Mouse (Mus musculus): ENCODE results near the gene Nudt5. TPM values are rescaled to one million over a fixed set of nuclear protein-coding genes. Genes with fewer than 3 reads are reported as not detected.

Nudt5 gene
- total RNA-seq (2015) (29.2 and 33.5 TPM in 2 replicates), total RNA-seq (2017) (25.1 and 31.2 TPM in 2 replicates)

DNA sequence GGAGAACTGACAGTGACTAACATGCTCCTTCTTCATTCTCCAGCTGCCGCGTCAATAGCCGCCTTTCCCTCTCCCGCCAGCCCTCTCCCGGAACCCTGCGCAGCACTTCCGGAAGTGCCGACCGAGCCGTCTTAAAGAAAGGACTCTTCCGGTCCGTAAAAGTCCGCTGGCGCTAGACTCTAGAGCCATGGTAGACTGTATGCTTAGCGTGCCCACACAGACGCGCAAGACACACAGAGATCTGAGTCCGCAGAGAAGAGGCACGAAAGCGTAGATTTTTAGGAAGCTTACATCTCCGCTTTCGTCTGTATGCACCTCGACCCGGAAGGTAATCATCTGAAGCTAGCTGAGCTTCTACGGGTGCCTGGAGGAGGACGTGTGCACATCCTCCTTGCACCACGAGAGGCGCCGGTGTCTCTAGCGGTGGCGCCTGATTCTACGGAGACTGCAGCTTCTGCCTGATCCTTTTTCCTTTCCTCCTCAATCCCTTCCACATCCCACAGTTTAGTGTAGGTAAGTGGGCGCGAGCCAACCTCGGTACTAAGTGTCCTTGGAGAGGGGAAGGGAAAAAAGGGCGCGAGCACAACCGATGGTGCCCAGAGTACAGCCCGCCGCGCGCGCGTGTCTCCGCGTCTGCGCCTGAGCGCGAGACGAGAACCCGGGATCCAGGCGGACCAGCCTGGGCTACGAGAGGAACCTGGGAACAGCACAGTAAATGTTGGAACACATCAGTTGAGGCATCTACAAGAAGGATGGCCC lies at the start of gene Nudt5, which contains the start of gene Cdc123:
Nudt5 (plus strand) TSS at position 147 of the 759 bp plus-strand sequence.
Cdc123 (minus strand) TSS at position 292 of the 759 bp plus-strand sequence.
- peak; percentile 99 for ATAC-seq (ENCODE audit: poor library complexity, severe bottlenecking)

DNA sequence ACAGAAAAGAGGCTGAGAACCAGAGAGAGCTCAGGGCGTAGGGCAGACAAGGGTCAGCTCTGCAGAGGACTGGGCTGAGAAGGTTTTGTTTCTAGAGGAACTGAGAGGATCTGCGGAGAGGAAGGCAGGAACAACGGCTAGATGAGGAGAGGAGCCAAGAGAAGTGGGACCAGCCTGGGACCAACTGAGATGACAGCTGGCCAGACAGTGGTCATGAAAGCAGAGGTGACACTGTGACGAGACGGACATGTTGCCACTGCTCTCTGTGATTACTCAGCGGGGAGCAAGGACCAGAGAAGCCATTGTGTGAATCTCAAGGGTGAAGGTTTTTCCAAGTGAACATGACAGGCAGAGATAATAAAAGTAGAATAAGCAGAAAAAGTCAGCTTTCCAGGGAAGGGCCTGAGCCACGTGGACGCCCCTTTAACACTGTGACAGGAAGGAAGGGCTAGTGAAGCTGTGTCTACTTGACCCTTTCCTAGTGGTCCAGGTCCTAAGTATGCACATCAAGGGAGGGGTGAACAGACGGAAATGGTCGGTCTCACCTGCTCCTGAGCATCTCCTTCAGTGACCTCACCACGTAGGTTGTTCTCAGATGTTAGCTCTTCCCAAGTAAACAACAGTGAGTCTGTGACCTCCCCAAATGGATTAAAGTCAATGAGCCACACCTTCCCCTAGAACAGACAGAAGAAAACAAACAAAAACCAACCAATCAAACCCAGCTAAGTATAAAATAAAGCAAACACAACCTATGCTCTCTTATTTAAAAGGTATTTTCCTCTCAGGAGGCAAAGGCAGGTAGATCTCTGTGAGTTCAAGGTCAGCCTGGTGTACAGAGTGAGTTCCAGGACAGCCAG lies 46.8 kb upstream of the Nudt5 start:
- no peak for ATAC-seq (ENCODE audit: poor library complexity, severe bottlenecking)

DNA sequence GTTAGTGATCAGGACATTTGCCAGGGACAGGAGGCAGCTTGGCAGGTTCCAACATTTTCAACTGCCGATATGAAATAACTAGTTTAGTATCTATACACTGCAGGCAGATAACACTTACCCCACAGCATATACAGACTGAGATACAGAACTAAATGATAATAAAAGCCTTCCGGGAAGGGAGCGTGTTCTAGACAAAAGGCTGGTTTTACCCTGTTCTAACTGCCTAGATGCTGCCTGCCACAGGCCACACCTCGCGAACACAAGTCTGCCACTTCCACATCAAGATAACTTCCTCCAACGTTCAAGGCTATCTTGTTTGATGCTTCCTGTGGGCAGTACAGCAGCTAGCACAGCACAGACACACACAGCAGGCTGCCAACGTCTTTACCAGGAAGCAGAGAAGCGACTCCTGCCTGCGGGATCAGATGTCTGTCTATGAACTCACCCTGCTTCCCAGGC lies 43.6 kb upstream of the Nudt5 start:
- peak; percentile 91 for ATAC-seq (ENCODE audit: poor library complexity, severe bottlenecking)

DNA sequence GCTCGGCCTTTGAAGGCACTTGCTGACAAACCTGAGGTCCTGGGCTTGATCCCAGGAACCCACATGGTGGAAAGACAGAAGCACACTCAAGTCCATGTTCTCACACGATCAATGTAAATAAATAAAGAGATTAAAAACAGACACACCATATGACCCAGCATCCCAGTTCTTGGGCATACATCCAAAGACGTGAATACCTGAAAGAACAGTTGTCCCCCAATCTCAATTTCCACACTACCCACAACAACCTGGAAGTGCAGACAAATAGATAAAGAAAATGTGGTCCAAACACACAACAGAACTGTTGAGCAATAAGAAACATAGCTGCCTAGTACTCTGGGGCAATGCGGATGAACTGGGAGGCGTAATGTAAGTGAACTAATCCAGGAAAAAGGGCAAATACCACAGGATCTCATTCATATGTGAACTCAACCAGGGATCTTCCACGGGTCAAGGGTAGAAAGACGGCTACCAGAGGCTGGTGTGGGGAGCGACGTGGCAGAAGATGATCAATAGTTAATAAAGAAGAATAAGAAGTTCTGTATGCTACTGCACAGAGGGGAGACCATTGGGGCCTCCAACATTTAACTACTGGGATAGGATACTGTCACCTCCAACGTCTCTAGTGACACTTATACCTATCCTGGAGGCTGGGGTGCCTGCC lies 42.8 kb upstream of the Nudt5 start:
- ATAC-seq (ENCODE audit: poor library complexity, severe bottlenecking), result no peak

DNA sequence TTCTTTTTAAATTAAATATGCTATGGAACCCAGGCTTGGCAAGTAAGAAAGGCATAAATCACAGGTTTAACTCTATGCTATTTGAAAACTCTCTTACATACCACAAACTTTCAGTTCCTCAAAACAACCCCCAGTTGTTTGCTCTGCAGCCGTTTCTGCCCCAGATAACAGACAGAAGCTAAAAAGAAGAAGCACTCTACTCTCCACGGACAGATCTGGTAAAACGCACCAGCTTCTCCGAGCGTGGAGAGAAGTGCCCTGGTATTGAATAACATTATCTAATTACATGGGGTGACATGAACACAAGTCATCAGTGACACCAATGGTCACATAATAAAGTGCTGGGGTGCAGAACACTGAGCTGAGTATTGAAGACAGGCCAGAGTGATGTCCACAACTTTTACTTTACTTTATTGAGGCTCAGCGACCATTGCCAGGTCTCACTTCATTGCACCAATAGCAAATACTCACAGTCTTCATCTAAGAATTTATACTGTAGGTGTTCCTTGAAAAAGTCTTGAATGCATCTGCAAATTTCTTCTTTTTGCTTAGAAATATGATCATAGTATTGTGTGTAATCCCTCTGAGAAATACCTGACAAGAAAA lies 40.3 kb upstream of the Nudt5 start:
- peak; percentile 64 for ATAC-seq (ENCODE audit: poor library complexity, severe bottlenecking)

DNA sequence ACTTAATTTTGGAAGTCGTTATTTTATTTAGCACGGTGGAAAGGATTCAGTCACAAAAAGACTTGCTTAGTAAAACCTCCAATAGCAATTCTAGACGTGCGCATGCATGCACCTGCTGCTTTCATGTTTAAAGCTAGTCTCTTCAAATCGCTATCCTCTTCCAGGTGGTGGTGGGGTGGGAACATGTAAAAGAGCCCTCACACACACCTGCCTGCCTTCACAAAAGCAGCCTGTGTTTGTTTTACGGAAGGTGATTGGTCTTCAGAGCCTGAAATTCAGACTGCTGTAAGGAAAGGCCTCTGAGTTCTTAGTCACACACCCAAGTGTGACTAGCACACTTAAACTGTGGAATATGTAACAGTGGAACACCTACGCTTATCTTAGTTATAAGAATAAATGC lies 39.6 kb upstream of the Nudt5 start:
- ATAC-seq (ENCODE audit: poor library complexity, severe bottlenecking), result no peak

DNA sequence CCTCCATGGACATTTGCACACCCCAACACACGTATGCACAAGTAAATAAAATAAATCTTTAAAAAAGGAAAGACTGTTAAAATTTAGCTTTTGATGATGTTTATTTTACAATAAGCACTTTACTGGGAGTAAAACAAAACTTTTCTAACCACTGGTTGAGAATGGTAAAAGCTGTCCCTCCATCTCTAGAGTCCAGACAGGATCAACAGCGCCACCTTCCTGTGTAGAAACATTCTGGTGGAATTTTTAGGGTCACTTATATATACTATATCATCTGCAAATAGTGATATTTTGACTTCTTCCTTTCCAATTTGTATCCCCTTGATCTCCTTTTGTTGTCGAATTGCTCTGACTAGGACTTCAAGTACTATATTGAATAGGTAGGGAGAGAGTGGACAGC lies 38.6 kb upstream of the Nudt5 start:
- 0 out of 2 replicates have a peak, but pooled peaks have one; percentile 27 for ATAC-seq (ENCODE audit: poor library complexity, severe bottlenecking)

DNA sequence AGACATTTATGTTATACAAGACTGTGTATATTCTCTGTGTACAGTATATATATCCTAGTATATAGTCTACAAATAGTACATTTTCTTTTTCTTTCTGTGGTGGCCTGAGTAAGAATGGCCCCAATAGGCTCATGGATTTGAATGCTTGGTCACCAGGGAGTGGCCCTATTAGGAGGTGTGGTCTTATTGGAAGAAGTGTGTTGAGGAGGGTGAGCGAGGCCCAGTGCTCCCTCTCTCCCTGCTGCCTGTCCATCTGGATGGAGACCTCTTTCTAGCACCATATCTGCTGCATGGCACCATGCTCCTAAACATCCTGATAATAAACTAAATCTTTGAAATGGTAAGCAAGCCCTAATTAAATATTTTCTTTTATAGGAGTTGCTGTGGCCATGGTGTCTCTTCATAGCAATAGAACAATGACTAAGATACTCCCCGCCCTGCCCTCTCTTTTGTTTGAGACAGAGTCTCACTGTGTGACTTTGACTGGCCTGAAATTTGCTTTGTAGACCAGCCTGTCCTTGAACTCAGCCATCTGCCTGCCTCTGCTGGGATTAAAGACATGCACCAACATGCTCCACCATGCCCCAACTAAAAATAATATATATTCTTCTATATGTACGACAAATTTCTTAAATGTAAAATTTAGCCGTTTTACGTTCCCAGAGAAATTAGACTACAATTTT lies 34.6 kb upstream of the Nudt5 start:
- ATAC-seq (ENCODE audit: poor library complexity, severe bottlenecking), result no peak

DNA sequence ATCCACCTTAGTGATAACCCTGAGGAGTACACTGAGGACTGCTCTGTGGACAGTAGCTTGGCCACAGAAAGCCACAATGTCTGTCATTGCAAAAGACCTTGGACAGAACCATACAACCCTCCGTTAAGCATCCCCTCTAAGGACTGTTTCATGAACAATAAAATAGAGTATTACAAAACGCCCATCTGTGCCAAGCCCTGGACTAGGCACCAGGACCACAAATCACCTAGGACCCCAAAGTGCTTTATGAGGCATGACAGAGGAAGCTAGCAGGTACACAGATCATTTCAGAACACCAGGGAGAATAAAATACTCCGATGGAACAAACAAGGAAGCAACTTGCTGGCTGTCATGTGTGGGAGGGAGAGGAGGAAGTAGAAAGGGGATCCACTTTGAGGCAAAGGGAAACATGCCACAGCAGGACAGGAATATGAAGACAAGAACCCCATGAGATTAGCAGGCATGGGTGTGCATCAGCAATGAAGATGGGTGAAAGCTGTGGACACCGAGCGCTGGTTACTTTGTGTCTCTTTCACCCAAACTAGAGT lies 33.5 kb upstream of the Nudt5 start:
- peak; percentile 76 for ATAC-seq (ENCODE audit: poor library complexity, severe bottlenecking)

DNA sequence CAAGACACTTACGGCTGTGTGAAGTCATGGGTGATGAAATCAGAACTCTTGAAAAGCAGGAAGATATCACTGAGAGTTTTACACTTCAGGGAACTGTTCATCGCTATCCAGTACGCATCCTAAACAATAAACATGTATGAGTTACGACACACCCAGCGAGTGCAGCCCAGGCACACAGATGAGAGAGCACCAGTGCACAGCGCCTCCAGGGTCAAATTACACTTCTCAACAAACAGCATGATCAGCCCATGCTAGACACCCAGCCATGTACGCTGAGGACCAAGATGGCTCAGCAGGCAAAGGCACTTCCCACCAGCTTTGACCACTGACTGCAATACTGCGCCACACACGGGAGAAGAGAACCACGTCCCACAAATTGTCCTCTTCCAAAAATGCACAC lies 23.6 kb upstream of the Nudt5 start:
- ATAC-seq (ENCODE audit: poor library complexity, severe bottlenecking), result no peak

DNA sequence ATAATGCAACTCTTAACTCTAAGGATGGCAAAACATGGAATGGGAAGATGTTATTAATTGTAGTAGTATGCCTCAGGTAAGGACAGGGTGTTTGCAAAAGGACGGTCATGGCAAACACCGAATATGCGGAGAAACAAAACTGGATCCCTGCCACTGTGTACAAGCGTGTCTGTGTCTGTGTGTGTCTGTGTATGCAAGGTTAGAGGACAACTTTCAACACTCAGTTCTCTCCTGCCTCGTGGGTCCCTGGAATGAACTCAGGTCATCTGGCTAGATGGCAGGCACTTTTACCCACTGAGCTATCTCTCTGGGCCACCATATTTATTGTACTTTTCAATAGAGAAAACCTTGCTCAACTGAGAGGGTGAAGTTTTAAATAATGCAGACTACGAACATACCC lies 22.4 kb upstream of the Nudt5 start:
- ATAC-seq (ENCODE audit: poor library complexity, severe bottlenecking), result no peak

DNA sequence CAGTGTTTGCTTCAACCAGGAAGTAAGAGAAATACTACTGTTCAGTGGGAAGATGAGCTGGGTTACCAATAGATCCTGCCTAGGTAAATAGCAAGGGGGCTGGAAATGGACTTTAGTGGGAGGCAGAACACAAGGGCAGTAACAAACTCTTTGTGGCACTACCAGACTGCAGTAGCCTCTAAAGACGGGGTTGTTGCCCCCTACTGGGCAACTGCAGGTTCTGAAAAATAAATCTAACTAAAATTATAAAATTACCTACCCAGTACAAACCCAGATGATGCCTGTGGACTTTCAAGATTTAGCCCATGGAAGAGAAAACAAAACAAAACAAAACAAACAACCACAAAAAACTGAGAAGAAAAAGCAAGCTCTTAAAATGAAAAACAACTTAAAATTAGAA lies 20.6 kb upstream of the Nudt5 start:
- ATAC-seq (ENCODE audit: poor library complexity, severe bottlenecking), result peak; percentile 56; the same call in 1 of the 2 replicates

DNA sequence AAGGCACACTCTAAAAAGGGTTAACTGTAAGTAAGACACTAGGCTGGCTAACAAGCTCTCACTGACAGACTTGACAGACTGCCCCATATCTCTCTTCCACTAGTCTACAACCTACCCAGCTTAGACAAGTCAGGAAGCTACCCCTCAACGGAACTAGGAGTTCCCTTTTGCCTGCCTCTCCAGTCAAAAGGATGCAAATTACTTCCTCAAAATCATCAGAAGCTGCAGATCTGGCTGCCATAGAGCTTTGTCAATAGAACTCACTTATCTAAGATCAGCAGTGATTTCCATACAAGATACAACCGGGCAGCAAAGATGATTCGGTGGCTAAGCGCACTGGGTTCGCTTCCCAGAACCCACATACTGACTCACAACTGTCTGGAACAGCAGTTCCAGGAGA lies 20.1 kb upstream of the Nudt5 start:
- ATAC-seq (ENCODE audit: poor library complexity, severe bottlenecking), result peak; percentile 91

DNA sequence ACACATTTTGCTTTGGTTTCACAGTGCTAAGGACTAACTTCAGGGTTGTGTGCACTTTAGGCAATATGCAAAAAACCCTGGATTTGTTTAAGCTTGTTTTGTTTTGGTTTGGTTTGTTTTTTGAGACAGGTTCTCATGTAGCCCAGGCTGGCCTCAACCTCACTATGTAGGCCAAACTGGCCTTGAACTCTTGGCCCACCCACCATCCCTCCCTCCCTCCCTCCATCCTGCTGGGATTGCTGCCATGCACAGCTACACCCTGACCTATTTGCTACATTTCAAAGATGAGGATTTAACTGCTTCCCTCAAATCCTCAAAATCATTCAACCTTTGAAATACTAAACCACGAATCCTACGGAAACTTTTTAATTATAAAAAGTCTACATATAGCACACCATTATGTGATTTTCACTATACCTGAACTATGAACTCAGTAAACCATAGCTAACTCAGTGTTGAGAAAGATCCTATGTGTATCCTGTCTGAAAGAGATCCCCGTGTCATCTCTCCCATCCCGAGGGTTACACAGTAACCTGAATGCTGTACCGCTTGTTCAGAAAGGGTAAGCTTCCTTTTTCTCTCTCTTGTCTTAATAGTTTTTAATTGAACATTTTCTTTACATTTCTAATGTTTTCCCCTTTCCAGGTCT lies 19.4 kb upstream of the Nudt5 start:
- ATAC-seq (ENCODE audit: poor library complexity, severe bottlenecking), result no peak

DNA sequence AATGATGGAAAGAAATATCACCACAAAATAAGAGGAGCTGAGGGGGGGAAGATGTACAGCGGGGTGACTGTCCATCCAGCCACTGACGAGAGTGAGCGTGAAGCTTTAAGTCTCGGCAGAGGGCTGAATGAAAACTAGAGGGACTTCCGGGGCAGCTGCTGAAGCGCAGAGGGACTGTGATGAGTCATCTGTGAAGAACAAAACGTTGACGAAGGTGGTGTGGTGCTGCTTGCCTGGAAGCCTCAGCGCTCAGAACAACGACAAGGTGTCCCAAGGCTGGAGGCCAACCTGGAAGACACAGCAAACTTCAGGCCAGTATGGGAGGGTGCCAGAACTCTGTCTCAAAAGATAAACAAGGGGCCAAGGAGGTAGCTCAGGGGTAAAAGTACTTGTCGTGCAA lies 4.0 kb upstream of the Nudt5 start:
- ATAC-seq (ENCODE audit: poor library complexity, severe bottlenecking), result no peak

DNA sequence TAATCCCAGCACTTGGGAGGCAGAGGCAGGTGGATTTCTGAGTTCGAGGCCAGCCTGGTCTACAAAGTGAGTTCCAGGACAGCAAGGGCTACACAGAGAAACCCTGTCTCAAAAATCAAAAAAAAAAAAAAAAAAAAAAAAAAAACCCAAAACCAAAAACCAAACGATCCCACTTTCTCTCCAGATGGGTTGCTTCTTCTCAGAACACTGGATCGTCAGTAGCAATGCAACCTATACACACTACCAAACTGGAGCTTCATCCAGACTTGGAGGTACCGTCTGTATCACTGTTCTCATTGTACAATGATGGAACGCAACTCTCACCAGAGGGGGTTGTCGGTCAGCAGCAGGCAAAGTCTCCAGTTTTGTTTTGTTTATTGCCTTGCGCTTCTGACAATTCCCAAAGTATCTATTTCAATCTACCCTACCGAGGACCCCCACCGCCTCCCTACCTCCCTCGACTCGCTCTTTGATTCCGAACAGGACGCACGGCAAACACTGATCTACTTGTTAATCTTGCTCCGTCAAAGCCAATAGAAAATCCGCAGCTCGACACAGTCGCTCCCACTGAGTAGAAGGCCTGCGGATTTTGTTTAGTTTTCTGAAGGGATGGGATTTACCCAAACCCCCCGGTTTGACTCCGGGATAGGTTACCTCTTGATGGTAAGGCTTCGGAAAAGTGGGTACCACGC lies 492 bp upstream of the Nudt5 start:
- no peak for ATAC-seq (ENCODE audit: poor library complexity, severe bottlenecking)

DNA sequence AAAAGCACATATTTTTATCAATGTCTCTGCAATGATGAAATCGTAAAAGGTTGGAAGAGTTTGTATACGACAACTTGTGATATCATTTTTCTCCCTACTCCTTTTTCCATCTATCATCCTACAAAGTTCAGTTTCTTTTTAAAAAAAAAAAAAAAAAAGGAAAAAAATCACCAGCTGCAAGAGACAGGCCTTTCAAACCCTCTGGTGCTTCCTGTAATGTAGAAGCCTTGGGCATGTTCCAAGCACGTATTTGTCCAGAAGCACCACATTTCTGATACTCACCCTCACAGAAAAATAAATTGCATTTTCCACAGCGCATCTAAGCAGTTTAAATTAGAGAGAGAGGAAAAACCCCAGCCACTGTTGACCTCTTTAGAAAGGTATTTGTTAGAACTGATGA lies 1.0 kb downstream of the Nudt5 start:
- ATAC-seq (ENCODE audit: poor library complexity, severe bottlenecking), result no peak

DNA sequence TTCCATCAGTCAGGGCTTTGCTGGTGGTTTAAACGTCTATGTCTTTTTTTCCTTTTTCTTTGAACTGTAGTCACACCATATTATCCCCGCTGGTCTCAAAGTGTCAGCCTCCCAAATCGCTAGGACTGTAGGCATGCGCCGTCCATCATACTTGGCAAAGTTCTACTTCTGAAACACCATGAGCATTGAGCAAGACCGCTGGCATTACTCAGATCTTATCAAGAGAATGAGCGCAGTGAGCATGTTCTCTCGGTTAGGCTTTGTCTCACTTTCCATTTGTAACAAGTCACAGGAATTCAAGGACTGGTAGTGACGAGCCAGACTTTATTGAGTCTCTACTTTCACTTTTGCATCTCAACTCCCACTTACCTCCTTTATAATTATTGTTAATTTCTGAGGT lies 6.3 kb downstream of the Nudt5 start:
- no peak for ATAC-seq (ENCODE audit: poor library complexity, severe bottlenecking)

DNA sequence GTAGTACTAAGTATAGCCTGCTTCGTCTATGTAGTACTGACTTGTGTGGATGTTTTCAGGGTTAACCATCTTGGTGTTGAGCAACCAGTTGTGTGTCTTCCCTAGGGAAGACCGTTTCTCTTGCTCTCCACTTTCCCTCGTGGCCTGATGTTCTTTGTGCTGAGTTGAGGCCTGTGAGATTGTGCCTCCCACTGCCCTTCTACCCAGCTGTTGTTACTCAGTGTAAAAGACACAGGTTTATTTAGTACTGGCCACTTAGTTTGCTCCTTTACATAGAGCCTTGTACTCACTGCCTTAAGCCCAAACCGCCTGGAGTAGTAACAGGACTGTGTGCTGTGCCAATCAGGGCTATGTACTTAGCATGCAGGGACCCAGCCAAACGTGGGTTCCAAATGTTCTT lies 7.0 kb downstream of the Nudt5 start:
- ATAC-seq (ENCODE audit: poor library complexity, severe bottlenecking), result no peak
